Mouse (Mus musculus) Muller cell, postnatal 12 days (primary cell): ENCODE results near the gene Dock3.

Experiments
- DNase-seq: peaks from one replicate; pipeline ENCODE4 v3.0.0-alpha.2; 2015; ENCODE audit errors: inconsistent ontology term

Gene Dock3

GRCm38 (mm10) chr9:106888346-106888745 is 343.4 kb downstream of the Dock3 start:
- DNase-seq, result no peak

- DNase-seq, result peak; percentile 99
Measured at GRCm38 (mm10) chr9:106886828-106887702, 344.6 kb downstream of the Dock3 start, which contains the start of gene Rbm15b. Rbm15b (minus strand) TSS chr9:106887428.

- DNase-seq, result peak; percentile 52
Measured at GRCm38 (mm10) chr9:106885901-106886731, 345.6 kb downstream of the Dock3 start.

- peak; percentile 32 for DNase-seq
Measured at GRCm38 (mm10) chr9:106884996-106885900, 346.5 kb downstream of the Dock3 start.

GRCm38 (mm10) chr9:106884306-106884705 is 347.4 kb downstream of the Dock3 start:
- peak; percentile 27 for DNase-seq

GRCm38 (mm10) chr9:106883085-106883484 is 348.6 kb downstream of the Dock3 start:
- DNase-seq, result no peak

- DNase-seq, result no peak
Measured at GRCm38 (mm10) chr9:106882176-106882575, 349.5 kb downstream of the Dock3 start.

- no peak for DNase-seq
Measured at GRCm38 (mm10) chr9:106881071-106881755, 350.5 kb downstream of the Dock3 start.

- DNase-seq, result no peak
Measured at GRCm38 (mm10) chr9:106879471-106879870, 352.2 kb downstream of the Dock3 start.

GRCm38 (mm10) chr9:106876666-106877065 is 355.0 kb downstream of the Dock3 start:
- DNase-seq, result no peak

GRCm38 (mm10) chr9:106874216-106874615 is 357.5 kb downstream of the Dock3 start:
- no peak for DNase-seq

- no peak for DNase-seq
Measured at GRCm38 (mm10) chr9:106858036-106858435, 373.7 kb downstream of the Dock3 start.

- DNase-seq, result no peak
Measured at GRCm38 (mm10) chr9:106856664-106857063, 375.0 kb downstream of the Dock3 start.
